Mouse (Mus musculus): ENCODE results near the gene Slc22a23. TPM values are rescaled to one million over a fixed set of nuclear protein-coding genes. Genes with fewer than 3 reads are reported as not detected.

Gene Slc22a23
- polyA plus RNA-seq, 1 experiment from 2014 or later = 9.6 TPM

GRCm38 (mm10) chr13:34174025-34174424 is 171.0 kb downstream of the Slc22a23 start:
- Histone ChIP-seq H3K4me2 (replicated peaks; ENCODE audit: low read depth, low read length) (no peak overlapping the region), H3K4me3 (ENCODE audit: low read depth, low read length) (no peak overlapping the region), H3K9ac (ENCODE audit: low read depth, low read length) (no peak overlapping the region), H3K36me3 (ENCODE audit: control insufficient read depth, insufficient read depth, low read length) (no peaks in the 10 kb centered on the region), H3K4me1 (replicated peaks; ENCODE audit: control insufficient read depth, insufficient read depth, low read length) (no peaks in the 10 kb centered on the region), H3K9me3 (ENCODE audit: control insufficient read depth, low read length) (no peaks in the 10 kb centered on the region), H3K27ac (ENCODE audit: low read depth, low read length) (no peak overlapping the region), H3K27me3 (ENCODE audit: control insufficient read depth, insufficient read depth, low read length) (no peaks in the 10 kb centered on the region)
- ATAC-seq (ENCODE audit: low FRiP score) = no peak
- DNase-seq (ENCODE audit: low spot score) = no peak
- 92% methylated on average over 6 of the region's 6 CpGs for whole genome bisulfite sequencing

- peak overlapping the region; percentile 80 for H3K27ac ChIP-seq (ENCODE audit: low read depth, low read length)
- ATAC-seq (ENCODE audit: low FRiP score) = peak; percentile 8; the same call in 1 of the 2 replicates
- WGBS = 53% methylated on average over 12 of the region's 12 CpGs
Measured at GRCm38 (mm10) chr13:34163304-34163975, 181.5 kb downstream of the Slc22a23 start.

GRCm38 (mm10) chr13:34162491-34163303 is 182.3 kb downstream of the Slc22a23 start, which contains the start of gene Psmg4:
Gene Psmg4 (plus strand): TSS chr13:34162964.
- WGBS = 4% methylated on average over 44 of the region's 44 CpGs
- H3K9me3 ChIP-seq (ENCODE audit: control insufficient read depth, low read length) = no peaks in the 10 kb centered on the region
- ATAC-seq (ENCODE audit: low FRiP score) = peak; percentile 98

More at GRCm38 (mm10) chr13:34163304-34163975, 181.5 kb downstream of the Slc22a23 start:
- Histone ChIP-seq H3K9me3 (ENCODE audit: control insufficient read depth, low read length) (no peaks in the 10 kb centered on the region), H3K9ac (ENCODE audit: low read depth, low read length) (peak overlapping the region; percentile 69), H3K4me1 (replicated peaks; ENCODE audit: control insufficient read depth, insufficient read depth, low read length) (no peaks in the 10 kb centered on the region), H3K4me3 (ENCODE audit: low read depth, low read length) (peak overlapping the region; percentile 67), H3K4me2 (replicated peaks; ENCODE audit: low read depth, low read length) (peak overlapping the region; percentile 57), H3K27me3 (ENCODE audit: control insufficient read depth, insufficient read depth, low read length) (no peaks in the 10 kb centered on the region), H3K36me3 (ENCODE audit: control insufficient read depth, insufficient read depth, low read length) (no peaks in the 10 kb centered on the region)
- no peak for DNase-seq (ENCODE audit: low spot score)

GRCm38 (mm10) chr13:34159926-34160325 is 185.1 kb downstream of the Slc22a23 start:
- no peaks in the 10 kb centered on the region for H3K9me3 ChIP-seq (ENCODE audit: control insufficient read depth, low read length)
- no peak overlapping the region for H3K4me3 ChIP-seq (ENCODE audit: low read depth, low read length)
- no peak overlapping the region for H3K9ac ChIP-seq (ENCODE audit: low read depth, low read length)
- no peaks in the 10 kb centered on the region for H3K27me3 ChIP-seq (ENCODE audit: control insufficient read depth, insufficient read depth, low read length)
- DNase-seq (ENCODE audit: low spot score) (no peak), ATAC-seq (ENCODE audit: low FRiP score) (no peak)
- no peaks in the 10 kb centered on the region for H3K36me3 ChIP-seq (ENCODE audit: control insufficient read depth, insufficient read depth, low read length)
- H3K27ac ChIP-seq (ENCODE audit: low read depth, low read length) = no peak overlapping the region
- no peak overlapping the region for H3K4me2 ChIP-seq (replicated peaks; ENCODE audit: low read depth, low read length)
- 80% methylated on average over 1 of the region's 1 CpGs for WGBS
- no peaks in the 10 kb centered on the region for H3K4me1 ChIP-seq (replicated peaks; ENCODE audit: control insufficient read depth, insufficient read depth, low read length)

More at GRCm38 (mm10) chr13:34162491-34163303, 182.3 kb downstream of the Slc22a23 start, which contains the start of gene Psmg4:
- Histone ChIP-seq H3K36me3 (ENCODE audit: control insufficient read depth, insufficient read depth, low read length) (no peaks in the 10 kb centered on the region), H3K27me3 (ENCODE audit: control insufficient read depth, insufficient read depth, low read length) (no peaks in the 10 kb centered on the region), H3K4me1 (replicated peaks; ENCODE audit: control insufficient read depth, insufficient read depth, low read length) (no peaks in the 10 kb centered on the region), H3K9ac (ENCODE audit: low read depth, low read length) (peak within 1 kb of the TSS; percentile 69), H3K4me3 (ENCODE audit: low read depth, low read length) (peak within 1 kb of the TSS; percentile 67), H3K27ac (ENCODE audit: low read depth, low read length) (peak within 1 kb of the TSS; percentile 80), H3K4me2 (replicated peaks; ENCODE audit: low read depth, low read length) (peak within 1 kb of the TSS; percentile 57)
- DNase-seq (ENCODE audit: low spot score) = peak; percentile 94

GRCm38 (mm10) chr13:34157596-34158157 is 187.3 kb downstream of the Slc22a23 start:
- no peak for ATAC-seq (ENCODE audit: low FRiP score)
- Histone ChIP-seq H3K36me3 (ENCODE audit: control insufficient read depth, insufficient read depth, low read length) (no peaks in the 10 kb centered on the region), H3K4me1 (replicated peaks; ENCODE audit: control insufficient read depth, insufficient read depth, low read length) (no peaks in the 10 kb centered on the region), H3K9me3 (ENCODE audit: control insufficient read depth, low read length) (no peaks in the 10 kb centered on the region), H3K9ac (ENCODE audit: low read depth, low read length) (no peak overlapping the region), H3K4me2 (replicated peaks; ENCODE audit: low read depth, low read length) (no peak overlapping the region), H3K4me3 (ENCODE audit: low read depth, low read length) (no peak overlapping the region), H3K27me3 (ENCODE audit: control insufficient read depth, insufficient read depth, low read length) (no peaks in the 10 kb centered on the region), H3K27ac (ENCODE audit: low read depth, low read length) (no peak overlapping the region)
- 93% methylated on average over 3 of the region's 3 CpGs for WGBS
- no peak for DNase-seq (ENCODE audit: low spot score)

GRCm38 (mm10) chr13:34156840-34157185 is 188.2 kb downstream of the Slc22a23 start:
- no peak overlapping the region for H3K4me2 ChIP-seq (replicated peaks; ENCODE audit: low read depth, low read length)
- no peaks in the 10 kb centered on the region for H3K4me1 ChIP-seq (replicated peaks; ENCODE audit: control insufficient read depth, insufficient read depth, low read length)
- H3K36me3 ChIP-seq (ENCODE audit: control insufficient read depth, insufficient read depth, low read length) = no peaks in the 10 kb centered on the region
- WGBS = 72% methylated on average over 2 of the region's 2 CpGs
- H3K4me3 ChIP-seq (ENCODE audit: low read depth, low read length) = no peak overlapping the region
- DNase-seq (ENCODE audit: low spot score) = no peak
- no peaks in the 10 kb centered on the region for H3K9me3 ChIP-seq (ENCODE audit: control insufficient read depth, low read length)
- no peaks in the 10 kb centered on the region for H3K27me3 ChIP-seq (ENCODE audit: control insufficient read depth, insufficient read depth, low read length)
- H3K9ac ChIP-seq (ENCODE audit: low read depth, low read length) = no peak overlapping the region
- no peak overlapping the region for H3K27ac ChIP-seq (ENCODE audit: low read depth, low read length)
- no peak for ATAC-seq (ENCODE audit: low FRiP score)

GRCm38 (mm10) chr13:34156133-34156839 is 188.7 kb downstream of the Slc22a23 start:
- no peak overlapping the region for H3K27ac ChIP-seq (ENCODE audit: low read depth, low read length)
- no peaks in the 10 kb centered on the region for H3K9me3 ChIP-seq (ENCODE audit: control insufficient read depth, low read length)
- no peaks in the 10 kb centered on the region for H3K36me3 ChIP-seq (ENCODE audit: control insufficient read depth, insufficient read depth, low read length)
- H3K27me3 ChIP-seq (ENCODE audit: control insufficient read depth, insufficient read depth, low read length) = no peaks in the 10 kb centered on the region
- H3K4me3 ChIP-seq (ENCODE audit: low read depth, low read length) = no peak overlapping the region
- DNase-seq (ENCODE audit: low spot score) = no peak
- H3K4me2 ChIP-seq (replicated peaks; ENCODE audit: low read depth, low read length) = no peak overlapping the region
- H3K4me1 ChIP-seq (replicated peaks; ENCODE audit: control insufficient read depth, insufficient read depth, low read length) = no peaks in the 10 kb centered on the region
- 67% methylated on average over 8 of the region's 8 CpGs for WGBS
- H3K9ac ChIP-seq (ENCODE audit: low read depth, low read length) = no peak overlapping the region
- no peak; the same call in 1 of the 2 replicates for ATAC-seq (ENCODE audit: low FRiP score)

GRCm38 (mm10) chr13:34154931-34155272 is 190.1 kb downstream of the Slc22a23 start:
- WGBS = 39% methylated on average over 3 of the region's 3 CpGs
- Histone ChIP-seq H3K27ac (ENCODE audit: low read depth, low read length) (no peak overlapping the region), H3K9ac (ENCODE audit: low read depth, low read length) (no peak overlapping the region), H3K4me1 (replicated peaks; ENCODE audit: control insufficient read depth, insufficient read depth, low read length) (peaks cover 7% of the 10 kb centered on the region), H3K27me3 (ENCODE audit: control insufficient read depth, insufficient read depth, low read length) (no peaks in the 10 kb centered on the region), H3K4me2 (replicated peaks; ENCODE audit: low read depth, low read length) (0 out of 2 replicates have a peak overlapping the region, but pooled peaks have one; percentile 3), H3K4me3 (ENCODE audit: low read depth, low read length) (no peak overlapping the region), H3K9me3 (ENCODE audit: control insufficient read depth, low read length) (no peaks in the 10 kb centered on the region), H3K36me3 (ENCODE audit: control insufficient read depth, insufficient read depth, low read length) (no peaks in the 10 kb centered on the region)
- ATAC-seq (ENCODE audit: low FRiP score) (no peak), DNase-seq (ENCODE audit: low spot score) (peak; percentile 79)
